Mouse (Mus musculus): ENCODE data around the gene Ncmap. TPM values are rescaled to one million over a fixed set of nuclear protein-coding genes. Genes with fewer than 3 reads are reported as not detected.
"Not testable (repeated sequence)": the region's sequence is repeated elsewhere in the genome, so short reads cannot be mapped to it uniquely, and the experiment has no call there.

The Ncmap gene
- polyA plus RNA-seq, 1 experiment from 2014 or later = 1.2 TPM

GRCm38 (mm10) chr4:135357221-135357920 lies 40.7 kb downstream of the Ncmap start:
- Histone ChIP-seq H3K27ac (no peak overlapping the region), H3K9me3 (no peaks in the 10 kb centered on the region), H3K4me3 (no peak overlapping the region), H3K36me3 (no peaks in the 10 kb centered on the region), H3K4me1 (peaks cover 9% of the 10 kb centered on the region), H3K27me3 (ENCODE audit: insufficient read depth, poor library complexity, severe bottlenecking) (peaks cover 12% of the 10 kb centered on the region; the same call in 1 of the 2 replicates)
- DNase-seq (ENCODE audit: low spot score) = no peak
- WGBS = 81% methylated on average over 12 of the region's 12 CpGs

DNA sequence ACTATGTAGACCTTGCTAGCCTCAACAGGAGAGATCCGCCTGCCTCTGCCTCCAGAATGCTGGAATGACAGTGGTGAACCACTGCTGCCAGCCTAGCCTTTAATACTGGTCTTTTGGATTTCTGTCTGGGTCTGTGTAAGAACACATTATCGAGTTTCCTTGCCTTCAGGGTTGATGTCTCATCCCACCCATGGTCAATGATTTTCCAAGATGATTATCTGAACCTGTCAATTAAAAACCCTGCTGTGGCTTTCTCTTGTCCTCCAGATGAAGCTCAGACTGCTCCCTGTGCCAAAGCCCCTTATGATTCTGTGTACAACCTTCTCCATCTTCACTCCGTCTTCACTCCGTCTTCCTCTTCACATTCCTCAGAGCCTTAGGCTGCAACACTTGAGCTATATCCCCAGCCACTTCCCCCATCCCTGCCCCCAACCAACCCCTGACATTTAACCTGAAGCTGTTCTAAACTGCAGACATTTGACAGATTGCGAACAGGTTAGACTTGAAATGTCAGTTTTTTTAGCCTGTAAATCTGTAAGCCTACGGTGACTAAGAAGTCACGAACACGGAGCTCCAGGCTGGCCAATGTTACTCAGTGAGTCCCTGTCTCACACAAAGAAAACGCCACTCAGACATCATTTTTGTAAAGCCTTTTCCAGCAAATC lies 42.0 kb downstream of the Ncmap start:
- Histone ChIP-seq H3K36me3 (no peaks in the 10 kb centered on the region), H3K4me3 (no peak overlapping the region), H3K4me1 (peaks cover 16% of the 10 kb centered on the region), H3K27ac (no peak overlapping the region), H3K27me3 (ENCODE audit: insufficient read depth, poor library complexity, severe bottlenecking) (peaks cover 12% of the 10 kb centered on the region; the same call in 1 of the 2 replicates), H3K9me3 (no peaks in the 10 kb centered on the region)
- no peak for DNase-seq (ENCODE audit: low spot score)
- 77% methylated on average over 9 of the region's 9 CpGs for WGBS

- H3K36me3 ChIP-seq; H3K4me3 ChIP-seq; DNase-seq (ENCODE audit: low spot score); H3K9me3 ChIP-seq: not testable (repeated sequence)
- Histone ChIP-seq H3K4me1 (peaks cover 16% of the 10 kb centered on the region), H3K27ac (peak overlapping the region; percentile 99), H3K27me3 (ENCODE audit: insufficient read depth, poor library complexity, severe bottlenecking) (peaks cover 12% of the 10 kb centered on the region; the same call in 1 of the 2 replicates)
These were observed 43.3 kb downstream of the Ncmap start for GRCm38 (mm10) chr4:135354751-135355150.

- peak; percentile 79 for DNase-seq (ENCODE audit: low spot score)
- H3K36me3 ChIP-seq = peaks cover 17% of the 10 kb centered on the region; the same call in 1 of the 2 replicates
- no peaks in the 10 kb centered on the region for H3K9me3 ChIP-seq
- peak overlapping the region; percentile 98 for H3K4me3 ChIP-seq
- H3K27me3 ChIP-seq (ENCODE audit: insufficient read depth, poor library complexity, severe bottlenecking) = peaks cover 12% of the 10 kb centered on the region; the same call in 1 of the 2 replicates
- H3K4me1 ChIP-seq = peaks cover 20% of the 10 kb centered on the region
- peak overlapping the region; percentile 99 for H3K27ac ChIP-seq
- WGBS = 14% methylated on average over 12 of the region's 12 CpGs
These were observed 44.1 kb downstream of the Ncmap start for GRCm38 (mm10) chr4:135353794-135354450.

DNA sequence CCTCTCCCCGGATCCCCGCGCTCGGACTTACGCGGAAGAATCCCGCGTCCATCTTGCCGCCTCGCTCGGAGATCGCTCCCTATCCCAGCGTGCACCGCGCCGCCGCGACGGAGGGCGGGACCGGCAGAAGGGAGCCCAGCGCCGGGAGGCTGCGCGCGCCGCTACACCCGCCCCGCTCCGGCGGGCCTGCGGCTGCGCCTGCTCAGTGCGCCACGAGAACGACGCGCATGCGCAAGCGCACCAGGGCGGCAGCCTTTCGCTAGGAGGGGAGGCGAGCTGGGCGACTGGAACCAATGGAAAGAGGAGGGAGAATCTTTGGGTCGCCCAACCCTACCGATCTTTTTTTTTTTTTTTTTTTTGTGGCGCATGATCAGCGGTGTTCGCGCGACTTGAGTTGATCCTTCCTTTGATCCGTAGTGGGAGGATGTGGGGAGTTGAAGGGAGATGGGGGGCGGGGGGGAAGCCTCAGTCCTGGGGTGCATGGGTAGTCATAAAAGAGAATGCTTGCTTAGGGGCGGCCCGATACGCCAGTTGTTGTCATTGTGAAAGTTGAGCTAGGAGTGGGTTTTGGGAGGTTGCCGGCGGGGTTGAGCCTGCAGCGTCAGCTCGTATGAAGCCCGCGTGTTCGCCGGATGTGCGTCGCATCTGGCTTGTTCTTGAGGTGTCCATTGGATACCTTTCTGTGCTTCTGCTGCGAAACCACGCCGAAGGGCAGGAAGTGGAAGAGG lies 44.8 kb downstream of the Ncmap start, which contains the start of gene Srrm1:
Gene Srrm1, minus strand, starts transcription at position 256 of the 728 bp plus-strand sequence.
- peak; percentile 97 for DNase-seq (ENCODE audit: low spot score)
- no peaks in the 10 kb centered on the region for H3K9me3 ChIP-seq
- peak within 1 kb of the TSS; percentile 98 for H3K4me3 ChIP-seq
- WGBS = under 1% methylated on average over 69 of the region's 69 CpGs
- peaks cover 24% of the 10 kb centered on the region for H3K36me3 ChIP-seq
- peak within 1 kb of the TSS; percentile 99 for H3K27ac ChIP-seq
- peaks cover 12% of the 10 kb centered on the region; the same call in 1 of the 2 replicates for H3K27me3 ChIP-seq (ENCODE audit: insufficient read depth, poor library complexity, severe bottlenecking)
- peaks cover 25% of the 10 kb centered on the region for H3K4me1 ChIP-seq

- Histone ChIP-seq H3K9me3 (no peaks in the 10 kb centered on the region), H3K36me3 (peaks cover 27% of the 10 kb centered on the region), H3K4me1 (peaks cover 25% of the 10 kb centered on the region), H3K27ac (peak overlapping the region; percentile 99), H3K4me3 (peak overlapping the region; percentile 98), H3K27me3 (ENCODE audit: insufficient read depth, poor library complexity, severe bottlenecking) (peaks cover 10% of the 10 kb centered on the region; the same call in 1 of the 2 replicates)
- DNase-seq (ENCODE audit: low spot score) = peak; percentile 84
- WGBS = under 1% methylated on average over 67 of the region's 67 CpGs
These were observed 45.5 kb downstream of the Ncmap start for GRCm38 (mm10) chr4:135352326-135353065.

DNA sequence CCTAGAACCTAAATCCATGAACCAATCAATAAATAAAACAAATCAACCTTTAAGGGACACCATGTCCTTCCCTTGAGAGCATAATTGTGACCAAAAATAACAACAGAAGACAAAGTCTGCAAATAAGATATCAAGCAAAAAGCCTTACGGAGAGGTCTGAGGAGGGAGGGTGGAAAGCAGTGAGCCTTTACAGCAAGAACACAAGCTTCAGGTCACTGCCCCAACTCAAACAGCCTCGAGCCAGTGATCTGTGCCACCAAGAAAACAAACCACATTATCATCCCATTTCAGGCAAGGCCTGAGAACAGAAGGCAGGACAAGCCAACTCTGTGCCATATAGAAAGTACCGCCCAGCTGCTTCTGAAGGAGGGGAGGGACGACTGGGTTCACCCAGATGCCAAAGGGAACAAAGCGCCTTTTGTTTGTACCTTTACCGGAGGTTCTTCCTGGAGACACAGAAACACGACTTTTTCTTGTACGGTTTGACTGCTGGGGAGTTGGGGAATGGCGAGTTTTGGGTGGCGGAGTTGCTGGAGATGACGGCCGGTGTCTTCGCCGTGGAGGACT lies 60.6 kb downstream of the Ncmap start:
- Histone ChIP-seq H3K4me1 (no peaks in the 10 kb centered on the region), H3K36me3 (peaks cover 100% of the 10 kb centered on the region), H3K27ac (no peak overlapping the region), H3K27me3 (ENCODE audit: insufficient read depth, poor library complexity, severe bottlenecking) (no peaks in the 10 kb centered on the region), H3K9me3 (no peaks in the 10 kb centered on the region), H3K4me3 (no peak overlapping the region)
- no peak for DNase-seq (ENCODE audit: low spot score)
- WGBS = 84% methylated on average over 14 of the region's 14 CpGs

DNA sequence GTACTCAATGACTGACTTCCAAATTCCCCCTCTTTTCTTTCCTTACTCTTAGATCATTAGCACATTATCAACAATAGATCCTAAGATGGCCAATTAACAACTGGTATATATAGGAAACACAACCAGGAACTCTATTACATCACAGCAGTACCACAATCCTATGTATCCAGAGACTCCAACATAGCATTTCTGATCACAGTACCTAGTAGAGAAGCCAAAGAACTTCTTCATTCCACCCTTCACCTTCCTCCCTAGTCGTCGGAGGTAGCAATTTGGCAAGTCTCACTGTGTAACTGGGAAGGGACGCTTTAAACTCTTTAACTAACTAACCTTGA lies 62.0 kb downstream of the Ncmap start:
- Histone ChIP-seq H3K4me3 (no peak overlapping the region), H3K36me3 (peaks cover 100% of the 10 kb centered on the region), H3K27ac (no peak overlapping the region), H3K27me3 (ENCODE audit: insufficient read depth, poor library complexity, severe bottlenecking) (no peaks in the 10 kb centered on the region), H3K9me3 (no peaks in the 10 kb centered on the region), H3K4me1 (no peaks in the 10 kb centered on the region)
- WGBS = 88% methylated on average over 3 of the region's 3 CpGs
- no peak for DNase-seq (ENCODE audit: low spot score)

- no peak for DNase-seq (ENCODE audit: low spot score)
- Histone ChIP-seq H3K27me3 (ENCODE audit: insufficient read depth, poor library complexity, severe bottlenecking) (no peaks in the 10 kb centered on the region), H3K4me3 (no peak overlapping the region)
These were observed 62.6 kb downstream of the Ncmap start for GRCm38 (mm10) chr4:135335327-135336022.

GRCm38 (mm10) chr4:135326469-135326868 lies 71.6 kb downstream of the Ncmap start:
- H3K4me3 ChIP-seq = no peak overlapping the region
- H3K36me3 ChIP-seq = peaks cover 97% of the 10 kb centered on the region
- no peak overlapping the region for H3K27ac ChIP-seq
- H3K27me3 ChIP-seq (ENCODE audit: insufficient read depth, poor library complexity, severe bottlenecking) = no peaks in the 10 kb centered on the region
- 88% methylated on average over 3 of the region's 3 CpGs for WGBS
- peak; percentile 35 for DNase-seq (ENCODE audit: low spot score)
- no peaks in the 10 kb centered on the region for H3K4me1 ChIP-seq
- no peaks in the 10 kb centered on the region for H3K9me3 ChIP-seq

More at GRCm38 (mm10) chr4:135335327-135336022, 62.6 kb downstream of the Ncmap start:
- H3K36me3 ChIP-seq = peaks cover 100% of the 10 kb centered on the region
- H3K27ac ChIP-seq = no peak overlapping the region
- no peaks in the 10 kb centered on the region for H3K4me1 ChIP-seq
- H3K9me3 ChIP-seq = no peaks in the 10 kb centered on the region
- 88% methylated on average over 9 of the region's 9 CpGs for WGBS

DNA sequence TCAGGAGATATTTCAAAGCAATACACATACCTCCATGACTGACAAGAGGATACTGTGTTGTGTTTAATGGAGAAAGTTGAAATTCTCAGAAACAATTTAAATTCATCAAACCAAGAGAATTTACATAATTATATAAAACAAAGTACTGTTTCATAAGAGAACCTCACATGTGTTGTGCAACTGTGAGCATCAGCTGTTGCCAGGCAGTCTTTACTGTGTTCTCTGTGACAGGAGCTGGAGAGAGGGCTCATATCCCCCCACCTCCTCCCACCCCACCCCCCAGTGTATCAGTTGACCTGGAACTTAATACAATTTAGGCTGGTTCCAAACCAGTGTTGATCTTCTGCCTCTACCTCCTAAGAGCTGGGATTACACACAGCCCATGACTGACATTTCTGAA lies 72.0 kb downstream of the Ncmap start:
- Histone ChIP-seq H3K4me1 (no peaks in the 10 kb centered on the region), H3K27ac (no peak overlapping the region), H3K27me3 (ENCODE audit: insufficient read depth, poor library complexity, severe bottlenecking) (no peaks in the 10 kb centered on the region), H3K4me3 (no peak overlapping the region), H3K9me3 (no peaks in the 10 kb centered on the region), H3K36me3 (peaks cover 97% of the 10 kb centered on the region)
- no peak for DNase-seq (ENCODE audit: low spot score)

All from heart, embryonic 10.5 days (tissue).